Mouse (Mus musculus): ENCODE measurements around the gene Sst. TPM values are rescaled to one million over a fixed set of nuclear protein-coding genes. Genes with fewer than 3 reads are reported as not detected.

Sst gene
- polyA plus RNA-seq (2012; rRNA removed; ENCODE audit: low replicate concordance), result 0.27 TPM in 1 of 2 replicates, not detected in the other

DNA sequence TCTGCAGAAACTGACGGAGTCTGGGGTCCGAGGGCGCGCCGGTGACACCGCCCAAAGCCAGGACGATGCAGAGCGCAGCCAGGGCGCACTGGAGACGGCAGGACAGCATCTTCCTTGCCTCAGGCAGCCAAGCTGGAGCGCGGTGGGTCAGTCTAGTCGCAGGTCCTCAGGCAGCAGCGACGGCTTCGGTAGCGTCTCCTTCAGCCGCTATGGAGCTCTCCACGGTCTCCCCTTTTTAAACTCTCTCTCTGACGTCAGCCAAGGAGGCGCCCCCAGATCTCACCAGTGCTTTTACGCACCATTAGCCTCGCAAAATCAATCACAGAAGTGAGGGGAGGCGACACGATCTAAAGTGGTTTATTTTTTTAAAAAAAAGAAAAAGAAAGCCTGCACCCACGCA lies at the start of gene Sst:
Gene Sst, minus strand, starts transcription at position 323 of the 400 bp plus-strand sequence.

GRCm38 (mm10) chr16:23932294-23932693 lies 41.5 kb upstream of the Sst start, which contains the start of gene Rtp2:
Gene Rtp2 (minus strand): TSS chr16:23932394.

Other genes starting within 250 kb of the Sst start
- gene Rtp2, start 41.4 kb upstream of the Sst start, polyA plus RNA-seq (2012; rRNA removed; ENCODE audit: low replicate concordance), result not detected in 2 replicates
- not detected in 2 replicates for gene Gm37419, start 97.5 kb upstream of the Sst start, polyA plus RNA-seq (2012; rRNA removed; ENCODE audit: low replicate concordance)
- gene Bcl6, start 97.9 kb upstream of the Sst start, polyA plus RNA-seq (2012; rRNA removed; ENCODE audit: low replicate concordance), result 33.9 and 34.2 TPM in 2 replicates

Data from mammary gland, adult 2 months (tissue).